Mouse (Mus musculus): ENCODE measurements around the gene Aasdh.
"Not testable (repeated sequence)": the region's sequence is repeated elsewhere in the genome, so short reads cannot be mapped to it uniquely, and the experiment has no call there.

The Aasdh gene

GRCm38 (mm10) chr5:76905405-76906154 lies at the start of gene Aasdh:
Gene Aasdh, minus strand, starts transcription at chr5:76905514.
- peak; percentile 96 to 99 for DNase-seq (ENCODE audit: low spot score in 2 of 2)

DNA sequence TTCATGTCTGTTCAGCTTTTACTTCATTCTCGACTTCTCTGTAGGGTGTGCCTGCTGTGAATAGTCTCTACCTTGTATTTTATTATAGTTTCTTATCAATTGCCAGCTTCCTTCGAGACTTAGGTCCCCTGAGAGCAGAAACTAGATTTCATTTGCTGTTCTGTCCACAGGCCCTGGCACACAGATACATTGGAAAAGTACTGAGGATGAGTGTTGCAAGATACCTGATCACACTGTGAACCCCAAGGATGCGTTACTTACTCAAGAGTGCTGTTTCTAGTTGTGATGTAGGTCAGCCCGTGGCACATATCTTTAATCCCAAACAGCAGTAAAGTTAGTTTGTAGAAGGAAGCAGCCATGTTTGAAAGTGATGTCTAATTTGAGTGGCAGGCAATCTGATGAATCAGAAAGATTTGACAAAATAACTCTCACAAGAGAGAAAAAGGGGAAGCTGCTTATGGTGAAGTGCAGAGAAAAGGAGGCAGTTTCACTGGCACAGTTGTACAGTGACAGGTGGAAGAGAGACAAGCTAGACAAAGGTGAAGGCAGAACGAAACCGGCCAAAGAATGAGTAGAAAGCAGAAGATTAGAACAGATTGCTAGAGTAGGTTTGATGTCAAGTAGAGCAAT lies 49.1 kb upstream of the Aasdh start:
- no peak for DNase-seq (ENCODE audit: low spot score in 2 of 2)

DNA sequence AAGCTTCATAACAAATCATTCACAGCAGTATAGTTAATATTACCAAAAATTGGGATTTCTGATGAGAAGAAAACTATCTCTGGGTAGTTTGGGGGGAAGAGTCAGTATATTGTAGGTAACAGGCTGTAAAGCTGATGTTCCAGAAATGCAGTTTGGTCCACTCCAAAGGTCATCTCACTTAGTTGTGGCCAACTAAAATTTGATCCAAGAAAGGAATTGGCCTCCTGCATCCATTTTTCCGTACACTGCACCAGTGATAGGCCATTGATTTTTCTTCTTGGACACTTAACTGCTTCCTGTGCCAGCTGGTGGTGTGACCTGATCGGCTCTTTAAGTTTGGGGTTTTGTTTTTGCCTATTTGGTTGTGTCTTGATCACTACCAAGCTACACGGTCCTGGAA lies 48.5 kb upstream of the Aasdh start:
- no peak for DNase-seq (ENCODE audit: low spot score in 2 of 2)

GRCm38 (mm10) chr5:76952112-76953040 lies 47.1 kb upstream of the Aasdh start:
- no peak for DNase-seq (ENCODE audit: low spot score in 2 of 2)

DNA sequence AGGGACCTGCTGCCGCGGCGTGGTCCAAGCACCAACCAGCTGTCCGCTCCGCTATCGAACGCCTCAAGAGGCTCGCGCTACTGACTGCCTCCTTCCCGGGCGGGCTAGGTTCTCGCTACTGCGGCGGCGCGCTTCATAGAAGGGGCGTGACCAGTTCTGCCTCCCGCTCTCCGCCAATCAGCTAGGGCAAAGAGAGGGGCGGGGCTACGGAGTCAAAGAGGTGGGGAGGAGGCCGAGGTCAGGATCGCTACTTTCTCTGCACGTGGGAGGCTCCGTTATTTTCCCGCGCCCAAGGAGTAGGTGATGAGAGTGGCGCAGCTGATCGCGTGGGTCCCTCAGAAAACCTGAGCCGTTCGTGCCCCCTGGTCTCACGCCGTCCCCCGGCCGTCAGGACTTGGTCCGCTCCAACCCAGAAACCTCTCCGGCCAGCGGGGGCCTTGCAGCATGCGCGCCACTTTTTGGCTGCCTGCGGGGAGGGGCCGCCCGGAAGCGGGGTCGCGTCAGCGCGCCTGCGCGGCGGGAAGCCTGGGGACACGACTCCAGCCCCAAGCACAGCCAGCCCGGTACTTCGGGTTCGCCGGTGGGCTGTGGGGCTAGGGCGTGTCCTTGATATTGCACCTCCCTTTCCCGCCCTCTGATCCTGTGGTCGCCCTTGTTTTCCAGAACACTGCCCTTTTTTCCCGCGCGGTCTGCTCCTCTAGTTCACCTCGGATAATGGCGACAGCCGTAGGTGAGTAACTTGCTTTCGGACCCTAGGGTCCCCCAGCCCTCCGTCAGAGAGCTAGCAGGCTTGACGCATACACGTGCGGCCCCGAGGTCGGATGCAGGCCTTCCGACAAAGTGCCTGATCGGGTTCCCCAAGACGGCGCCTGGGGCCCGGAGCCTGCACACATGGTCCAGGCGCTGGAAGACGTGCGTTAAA lies 46.1 kb upstream of the Aasdh start, which contains the start of the genes Paics and Ppat:
Gene Paics, plus strand, starts transcription at position 202 of the 922 bp plus-strand sequence.
Gene Ppat, minus strand, starts transcription at position 473 of the 922 bp plus-strand sequence.
- DNase-seq (ENCODE audit: low spot score in 2 of 2): peak; percentile 97 to 98

DNA sequence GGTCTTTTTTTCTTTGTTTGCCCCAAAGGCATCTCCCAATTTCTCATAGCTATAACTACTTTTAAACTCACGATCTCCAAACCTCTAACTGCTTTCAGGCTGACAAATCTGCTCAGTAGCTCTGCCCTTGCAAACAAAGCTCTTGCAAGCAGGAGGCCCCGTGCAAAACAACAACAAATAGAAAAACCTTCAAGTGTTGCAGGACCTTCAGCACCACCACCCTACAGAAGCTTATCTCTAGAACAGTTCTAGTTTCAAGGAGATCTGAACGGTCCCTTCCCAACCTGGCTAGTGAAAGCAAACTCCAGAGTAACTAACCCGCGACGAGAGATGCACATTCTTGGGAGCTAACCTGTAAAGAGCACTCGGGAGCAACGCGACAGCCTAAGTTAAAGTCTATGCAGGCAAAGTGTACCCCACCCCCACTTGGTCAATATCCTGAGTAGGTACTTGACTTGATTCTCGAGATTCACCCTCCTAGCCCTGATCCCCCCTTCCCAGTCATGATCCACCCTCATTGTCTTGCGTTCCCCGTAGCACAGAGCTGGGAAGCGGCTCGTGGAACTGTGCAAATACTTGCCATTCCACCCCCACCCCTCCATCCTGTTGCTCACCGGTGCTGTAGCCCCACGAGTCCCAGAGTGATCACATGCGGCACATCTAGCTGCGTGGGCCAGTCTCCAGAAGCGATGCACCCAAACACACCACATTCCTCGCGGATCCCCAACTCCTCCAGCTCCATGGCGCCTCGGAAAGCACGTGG lies 45.2 kb upstream of the Aasdh start:
- DNase-seq (ENCODE audit: low spot score in 2 of 2): no peak

GRCm38 (mm10) chr5:76947758-76948157 lies 42.4 kb upstream of the Aasdh start:
- DNase-seq (ENCODE audit: low spot score in 2 of 2): no peak

DNA sequence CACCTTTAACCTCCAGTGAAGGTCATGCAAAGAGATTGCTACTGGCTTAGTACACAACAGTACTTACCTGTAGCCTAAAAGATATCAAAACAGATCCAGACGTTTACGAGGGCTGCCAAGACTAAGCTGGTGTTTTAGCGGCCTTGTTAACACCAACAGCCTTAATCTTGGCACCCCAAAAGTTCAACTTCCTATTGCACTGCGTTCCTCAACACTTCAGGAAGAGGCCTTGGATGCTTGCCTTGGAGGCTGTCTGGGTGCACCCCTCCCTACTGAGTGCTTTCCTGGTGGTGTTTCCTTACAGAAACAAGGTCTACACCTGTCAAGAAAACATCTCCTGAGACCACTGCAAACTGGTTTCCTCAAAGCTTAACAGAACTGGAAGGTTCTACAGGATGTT lies 41.8 kb upstream of the Aasdh start:
- DNase-seq (ENCODE audit: low spot score in 2 of 2): no peak

DNA sequence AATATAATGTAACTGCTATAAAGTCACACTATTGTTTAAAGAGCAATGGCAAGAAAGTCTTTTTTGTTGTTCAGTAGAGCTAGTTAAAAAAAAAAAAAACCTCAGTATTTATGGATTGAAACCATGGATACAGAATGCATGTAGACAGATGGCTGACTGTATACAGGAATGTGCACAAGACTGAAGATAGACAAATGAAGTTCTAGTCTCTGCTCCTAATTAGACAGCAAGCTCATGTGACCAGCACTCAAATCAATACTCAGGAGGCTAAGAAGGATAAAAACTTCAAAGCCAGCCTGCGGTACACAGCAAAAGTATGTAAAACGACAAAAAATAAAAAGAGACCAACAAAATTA lies 40.3 kb upstream of the Aasdh start:
- no peak for DNase-seq (ENCODE audit: low spot score in 2 of 2)

DNA sequence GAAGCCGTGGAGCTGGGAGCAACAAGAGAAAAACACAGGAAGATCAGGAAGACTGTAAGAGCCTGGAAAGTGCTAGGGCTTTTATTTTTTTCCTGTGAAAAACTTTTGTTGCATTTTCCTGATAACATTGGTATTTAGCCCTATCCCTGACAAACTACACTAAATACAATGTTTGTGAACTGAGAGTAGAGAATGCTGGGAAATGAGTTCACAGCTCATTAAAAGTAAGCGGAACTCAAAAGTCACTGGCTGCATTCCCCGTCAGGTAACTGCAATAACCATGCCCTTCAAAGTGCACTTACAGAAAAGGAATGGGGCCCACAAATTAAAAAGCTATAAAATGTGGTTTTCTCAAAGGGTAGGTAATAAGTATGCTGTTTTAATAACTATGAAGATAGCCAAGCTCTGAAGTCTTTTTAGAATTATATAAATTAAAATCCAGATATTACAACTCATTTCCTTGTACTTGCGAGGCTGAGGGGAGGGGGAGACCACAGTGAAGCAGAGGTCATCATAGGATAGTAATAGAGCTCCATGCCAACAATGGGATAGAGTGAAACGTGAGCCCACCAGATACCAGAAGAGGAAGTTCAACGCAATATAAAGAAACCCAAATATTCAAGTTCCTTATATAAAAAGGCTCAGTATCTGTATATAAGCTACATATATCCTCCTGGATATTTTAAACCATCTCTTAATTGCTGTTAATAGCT lies 39.8 kb upstream of the Aasdh start:
- no peak for DNase-seq (ENCODE audit: low spot score in 2 of 2)

DNA sequence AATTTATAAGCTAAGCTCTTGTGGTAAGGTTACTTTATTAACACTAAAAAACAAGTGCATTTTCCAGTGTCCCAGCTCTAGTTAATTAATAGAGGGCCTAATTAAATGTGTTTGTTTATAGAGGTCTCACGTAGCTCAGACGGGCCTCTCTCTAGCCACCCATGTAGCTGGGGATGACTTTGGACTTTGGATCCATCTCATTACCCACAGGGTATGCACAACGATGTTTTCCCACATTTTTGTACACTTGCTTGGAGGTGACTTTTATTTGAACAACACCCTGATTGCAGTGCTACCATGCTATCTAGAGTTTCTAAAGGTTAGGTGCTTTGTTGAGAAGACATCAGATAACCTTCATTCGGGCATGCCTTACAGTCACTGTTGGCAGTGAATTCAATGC lies 37.2 kb upstream of the Aasdh start:
- no peak for DNase-seq (ENCODE audit: low spot score in 2 of 2)

DNA sequence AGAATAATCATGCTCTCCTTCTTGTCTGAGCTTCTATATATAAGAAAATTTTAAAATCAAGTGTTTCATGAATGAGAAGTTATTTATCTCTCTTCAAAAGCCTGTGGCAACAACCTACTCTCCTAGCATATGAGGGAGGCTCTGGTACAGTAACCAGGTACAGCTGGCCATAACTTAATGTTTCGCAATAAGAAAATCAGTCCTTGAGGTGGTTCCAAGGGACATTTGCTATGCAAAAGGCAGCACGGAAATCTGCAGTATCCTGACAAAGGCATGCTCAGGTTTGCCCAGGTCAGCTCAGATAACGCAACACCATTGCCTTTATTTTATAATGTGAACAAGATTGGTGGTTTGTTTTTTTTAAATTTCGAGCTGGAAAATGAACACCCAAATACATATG lies 36.7 kb upstream of the Aasdh start:
- no peak for DNase-seq (ENCODE audit: low spot score in 2 of 2)

- DNase-seq (ENCODE audit: low spot score in 2 of 2): no peak
These were observed 34.4 kb upstream of the Aasdh start for GRCm38 (mm10) chr5:76939717-76940116.

GRCm38 (mm10) chr5:76929180-76929877 lies 24.0 kb upstream of the Aasdh start:
- DNase-seq (ENCODE audit: low spot score in 2 of 2): no peak

DNA sequence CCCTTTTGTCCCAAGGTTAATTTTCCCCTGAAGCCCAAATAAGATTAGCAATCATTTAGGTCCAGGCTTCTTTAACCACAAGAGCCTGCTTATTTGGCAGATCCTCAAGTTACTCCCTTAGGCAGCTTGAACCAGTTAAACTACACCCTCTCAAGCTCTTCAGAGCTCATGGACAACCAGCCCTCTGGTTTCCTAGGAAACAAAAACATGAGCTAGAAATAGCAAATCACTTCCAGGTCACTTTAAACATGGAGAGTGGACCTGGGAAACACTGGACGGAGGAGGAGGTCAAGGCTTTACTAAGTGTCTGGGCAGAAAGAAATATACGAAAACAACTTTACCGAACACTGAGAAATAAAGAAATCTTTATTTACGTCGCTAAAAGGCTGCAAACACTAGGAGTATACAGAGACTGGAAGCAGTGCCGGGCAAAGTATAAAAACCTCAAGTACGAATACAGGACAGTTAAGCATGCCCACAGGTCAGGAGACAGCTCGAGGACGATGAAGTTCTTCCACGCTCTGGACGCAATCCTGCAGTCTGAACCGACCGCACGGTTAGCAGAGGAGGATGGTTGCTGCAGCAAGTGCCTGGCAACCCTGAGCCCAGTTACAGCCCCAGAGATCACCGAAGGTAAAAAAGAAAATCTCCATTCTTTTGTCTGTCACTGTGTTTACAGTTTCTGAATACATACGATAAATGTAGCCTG lies 23.0 kb upstream of the Aasdh start:
- no peak for DNase-seq (ENCODE audit: low spot score in 2 of 2)

- no peak for DNase-seq (ENCODE audit: low spot score in 2 of 2)
These were observed 19.0 kb upstream of the Aasdh start for GRCm38 (mm10) chr5:76924296-76924695.

GRCm38 (mm10) chr5:76923428-76923827 lies 18.1 kb upstream of the Aasdh start:
- DNase-seq (ENCODE audit: low spot score in 2 of 2): no peak

- no peak for DNase-seq (ENCODE audit: low spot score in 2 of 2)
These were observed 17.5 kb upstream of the Aasdh start for GRCm38 (mm10) chr5:76922833-76923232.

DNA sequence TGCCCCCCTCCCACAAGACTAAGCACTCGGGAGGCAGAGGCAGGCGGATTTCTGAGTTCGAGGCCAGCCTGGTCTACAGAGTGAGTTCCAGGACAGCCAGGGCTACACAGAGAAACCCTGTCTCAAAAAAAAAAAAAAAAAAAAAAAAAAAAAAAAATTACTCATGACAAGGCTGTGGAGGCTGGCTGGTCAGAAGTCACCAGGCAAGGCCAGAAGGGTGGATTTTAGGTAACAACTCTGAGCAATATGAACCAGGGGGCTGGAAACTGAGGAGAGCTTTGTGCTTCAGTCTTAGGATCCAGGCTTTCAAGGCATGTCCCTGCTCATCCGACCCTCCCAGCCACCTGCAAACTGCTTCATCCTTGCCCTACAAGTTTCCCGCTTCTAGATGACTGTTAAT lies 7.2 kb upstream of the Aasdh start:
- DNase-seq (ENCODE audit: low spot score in 2 of 2): not testable (repeated sequence)

All from spleen, postnatal 14 days (tissue).